Mouse (Mus musculus): ENCODE results near the gene Zcrb1. TPM values are rescaled to one million over a fixed set of nuclear protein-coding genes. Genes with fewer than 3 reads are reported as not detected.

Zcrb1 gene
- total and polyA plus RNA-seq, 2 experiments = 12.0 to 28.0 TPM

DNA sequence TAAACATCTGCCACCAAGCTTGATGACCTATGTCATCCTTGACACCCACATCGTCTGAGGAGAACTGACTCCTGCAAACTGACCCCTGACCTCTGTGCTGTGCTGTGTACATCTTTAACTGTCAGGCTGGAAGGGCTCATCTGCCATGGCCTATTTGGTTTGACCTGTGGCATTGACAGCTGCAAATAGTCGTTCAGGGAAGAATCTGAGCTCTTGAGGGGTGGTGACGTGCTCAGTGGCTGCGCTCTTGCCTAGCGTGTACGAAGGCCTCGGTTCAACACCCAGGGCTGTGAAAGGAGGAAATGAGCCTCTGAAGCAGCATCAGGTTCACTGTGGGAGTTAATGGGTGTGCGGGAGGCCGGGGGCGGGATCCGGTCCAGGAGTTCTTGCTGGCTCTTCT is 35.7 kb upstream of the Zcrb1 start:
- WGBS = 64% methylated on average over 11 of the region's 11 CpGs
- Histone ChIP-seq H3K27me3 (ENCODE audit: control insufficient read depth, insufficient read depth, low read length) (no peaks in the 10 kb centered on the region), H3K27ac (replicated peaks; ENCODE audit: insufficient read depth, low read depth, low read length) (no peak overlapping the region), H3K9ac (ENCODE audit: low read depth, low read length) (no peak overlapping the region), H3K4me3 (ENCODE audit: insufficient read depth, low read depth, low read length) (no peak overlapping the region), H3K36me3 (ENCODE audit: control insufficient read depth, insufficient read depth, low read length) (no peaks in the 10 kb centered on the region; the same call in 1 of the 2 replicates), H3K79me2 (ENCODE audit: control insufficient read depth, insufficient read depth, low read length) (no peaks in the 10 kb centered on the region), H3K4me1 (ENCODE audit: control insufficient read depth, insufficient read depth, low read length) (no peaks in the 10 kb centered on the region)
- DNase-seq (ENCODE audit: extremely low read depth, low read depth, low spot score) = no peak
- TF ChIP-seq CTCF (IDR thresholded peaks at IDR 0.05; ENCODE audit: low read depth, low read length) = no peak
- no peak for TF ChIP-seq POLR2A (IDR thresholded peaks at IDR 0.05; ENCODE audit: extremely low read depth, insufficient read depth, low read length)

GRCm38 (mm10) chr15:93422537-93422936 is 24.4 kb upstream of the Zcrb1 start:
- H3K9ac ChIP-seq (ENCODE audit: low read depth, low read length) = no peak overlapping the region
- no peaks in the 10 kb centered on the region for H3K4me1 ChIP-seq (ENCODE audit: control insufficient read depth, insufficient read depth, low read length)
- 100% methylated on average over 1 of the region's 1 CpGs for WGBS
- peaks cover 13% of the 10 kb centered on the region for H3K36me3 ChIP-seq (ENCODE audit: control insufficient read depth, insufficient read depth, low read length)
- no peaks in the 10 kb centered on the region for H3K27me3 ChIP-seq (ENCODE audit: control insufficient read depth, insufficient read depth, low read length)
- DNase-seq (ENCODE audit: extremely low read depth, low read depth, low spot score) = no peak
- H3K4me3 ChIP-seq (ENCODE audit: insufficient read depth, low read depth, low read length) = no peak overlapping the region
- peaks cover 2% of the 10 kb centered on the region; the same call in 1 of the 2 replicates for H3K79me2 ChIP-seq (ENCODE audit: control insufficient read depth, insufficient read depth, low read length)
- H3K27ac ChIP-seq (replicated peaks; ENCODE audit: insufficient read depth, low read depth, low read length) = no peak overlapping the region
- no peak for TF ChIP-seq CTCF (IDR thresholded peaks at IDR 0.05; ENCODE audit: low read depth, low read length)
- TF ChIP-seq POLR2A (IDR thresholded peaks at IDR 0.05; ENCODE audit: extremely low read depth, insufficient read depth, low read length) = no peak

DNA sequence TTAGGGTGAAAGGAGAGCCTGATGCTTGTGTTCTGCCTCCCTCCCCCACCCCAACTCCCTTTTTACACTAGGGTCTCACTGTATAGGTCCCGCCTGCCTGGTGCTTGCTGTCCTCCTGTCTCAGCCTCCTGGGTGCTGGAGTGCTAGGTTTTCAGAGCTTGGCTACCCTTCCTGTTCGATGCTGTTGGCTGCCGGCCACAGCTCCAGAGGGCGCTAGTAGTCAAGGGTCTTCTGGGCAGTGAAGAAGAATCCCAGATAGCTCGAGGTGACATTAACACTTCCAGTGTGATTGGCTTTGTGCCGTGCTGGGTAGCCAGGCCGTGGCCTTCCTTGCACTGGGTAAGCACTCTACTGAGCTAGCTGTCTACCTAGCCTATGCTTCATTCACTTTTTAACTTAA is 22.5 kb upstream of the Zcrb1 start:
- Histone ChIP-seq H3K4me3 (ENCODE audit: insufficient read depth, low read depth, low read length) (no peak overlapping the region), H3K79me2 (ENCODE audit: control insufficient read depth, insufficient read depth, low read length) (peaks cover 6% of the 10 kb centered on the region; the same call in 1 of the 2 replicates), H3K36me3 (ENCODE audit: control insufficient read depth, insufficient read depth, low read length) (peaks cover 13% of the 10 kb centered on the region), H3K4me1 (ENCODE audit: control insufficient read depth, insufficient read depth, low read length) (no peaks in the 10 kb centered on the region), H3K27ac (replicated peaks; ENCODE audit: insufficient read depth, low read depth, low read length) (no peak overlapping the region), H3K27me3 (ENCODE audit: control insufficient read depth, insufficient read depth, low read length) (no peaks in the 10 kb centered on the region), H3K9ac (ENCODE audit: low read depth, low read length) (no peak overlapping the region)
- 76% methylated on average over 7 of the region's 7 CpGs for WGBS
- no peak for DNase-seq (ENCODE audit: extremely low read depth, low read depth, low spot score)
- TF ChIP-seq CTCF (IDR thresholded peaks at IDR 0.05; ENCODE audit: low read depth, low read length) (no peak), POLR2A (IDR thresholded peaks at IDR 0.05; ENCODE audit: extremely low read depth, insufficient read depth, low read length) (no peak)

DNA sequence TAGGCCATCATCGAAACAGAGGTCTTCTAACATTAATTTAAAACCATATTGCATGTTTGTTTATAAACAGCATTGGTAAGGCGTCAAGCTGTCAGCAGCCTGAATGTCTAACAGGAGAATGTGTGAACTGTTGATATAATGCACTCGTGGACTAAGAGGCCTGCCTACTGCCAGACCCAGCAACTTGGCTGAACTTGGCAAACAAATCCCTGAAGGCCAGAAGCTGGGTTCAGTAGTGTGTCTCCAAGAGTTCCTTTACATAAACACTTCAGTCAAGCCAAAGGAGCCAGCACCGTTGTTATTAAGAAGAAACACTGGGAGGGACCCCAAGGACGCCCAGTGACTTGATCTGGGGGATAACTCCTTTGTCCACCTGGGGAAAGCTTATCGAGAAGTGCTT is 18.2 kb upstream of the Zcrb1 start:
- Histone ChIP-seq H3K79me2 (ENCODE audit: control insufficient read depth, insufficient read depth, low read length) (peaks cover 6% of the 10 kb centered on the region; the same call in 1 of the 2 replicates), H3K36me3 (ENCODE audit: control insufficient read depth, insufficient read depth, low read length) (peaks cover 8% of the 10 kb centered on the region), H3K27me3 (ENCODE audit: control insufficient read depth, insufficient read depth, low read length) (no peaks in the 10 kb centered on the region), H3K27ac (replicated peaks; ENCODE audit: insufficient read depth, low read depth, low read length) (no peak overlapping the region), H3K4me3 (ENCODE audit: insufficient read depth, low read depth, low read length) (no peak overlapping the region), H3K4me1 (ENCODE audit: control insufficient read depth, insufficient read depth, low read length) (no peaks in the 10 kb centered on the region), H3K9ac (ENCODE audit: low read depth, low read length) (no peak overlapping the region)
- 74% methylated on average over 6 of the region's 6 CpGs for WGBS
- no peak for TF ChIP-seq CTCF (IDR thresholded peaks at IDR 0.05; ENCODE audit: low read depth, low read length)
- TF ChIP-seq POLR2A (IDR thresholded peaks at IDR 0.05; ENCODE audit: extremely low read depth, insufficient read depth, low read length) = no peak
- no peak for DNase-seq (ENCODE audit: extremely low read depth, low read depth, low spot score)

DNA sequence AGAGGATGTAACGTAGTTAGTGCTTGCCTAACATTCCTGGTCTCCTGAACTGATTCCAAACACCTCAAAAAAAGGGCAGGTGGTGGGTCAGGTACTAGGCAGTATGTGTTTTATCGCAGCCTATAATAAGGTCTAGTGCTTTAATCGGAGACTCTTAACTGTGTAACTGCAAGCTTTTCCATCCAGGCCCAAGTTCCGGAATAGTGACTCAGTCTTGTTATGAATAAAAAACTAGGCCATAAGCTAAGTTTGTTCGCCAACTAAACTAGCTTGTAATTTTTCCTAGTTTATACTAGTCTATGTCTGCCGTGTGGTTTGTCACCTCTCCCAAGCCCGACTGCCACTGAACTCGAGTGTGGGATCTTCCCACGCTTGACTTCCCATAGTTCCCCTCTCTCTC is 16.3 kb upstream of the Zcrb1 start:
- no peak overlapping the region for H3K27ac ChIP-seq (replicated peaks; ENCODE audit: insufficient read depth, low read depth, low read length)
- DNase-seq (ENCODE audit: extremely low read depth, low read depth, low spot score) = no peak
- H3K4me1 ChIP-seq (ENCODE audit: control insufficient read depth, insufficient read depth, low read length) = no peaks in the 10 kb centered on the region
- H3K9ac ChIP-seq (ENCODE audit: low read depth, low read length) = no peak overlapping the region
- WGBS = 99% methylated on average over 9 of the region's 9 CpGs
- TF ChIP-seq POLR2A (IDR thresholded peaks at IDR 0.05; ENCODE audit: extremely low read depth, insufficient read depth, low read length) (no peak), CTCF (IDR thresholded peaks at IDR 0.05; ENCODE audit: low read depth, low read length) (no peak)
- no peaks in the 10 kb centered on the region for H3K27me3 ChIP-seq (ENCODE audit: control insufficient read depth, insufficient read depth, low read length)
- peaks cover 11% of the 10 kb centered on the region for H3K36me3 ChIP-seq (ENCODE audit: control insufficient read depth, insufficient read depth, low read length)
- peaks cover 8% of the 10 kb centered on the region; the same call in 1 of the 2 replicates for H3K79me2 ChIP-seq (ENCODE audit: control insufficient read depth, insufficient read depth, low read length)
- no peak overlapping the region for H3K4me3 ChIP-seq (ENCODE audit: insufficient read depth, low read depth, low read length)

GRCm38 (mm10) chr15:93412445-93412844 is 14.3 kb upstream of the Zcrb1 start:
- 87% methylated on average over 3 of the region's 3 CpGs for WGBS
- H3K4me3 ChIP-seq (ENCODE audit: insufficient read depth, low read depth, low read length) = no peak overlapping the region

More at GRCm38 (mm10) chr15:93412445-93412844, 14.3 kb upstream of the Zcrb1 start:
- no peaks in the 10 kb centered on the region for H3K27me3 ChIP-seq (ENCODE audit: control insufficient read depth, insufficient read depth, low read length)
- TF ChIP-seq POLR2A (IDR thresholded peaks at IDR 0.05; ENCODE audit: extremely low read depth, insufficient read depth, low read length) = no peak
- no peak for TF ChIP-seq CTCF (IDR thresholded peaks at IDR 0.05; ENCODE audit: low read depth, low read length)
- peaks cover 5% of the 10 kb centered on the region; the same call in 1 of the 2 replicates for H3K79me2 ChIP-seq (ENCODE audit: control insufficient read depth, insufficient read depth, low read length)
- H3K36me3 ChIP-seq (ENCODE audit: control insufficient read depth, insufficient read depth, low read length) = peaks cover 11% of the 10 kb centered on the region
- no peak overlapping the region for H3K27ac ChIP-seq (replicated peaks; ENCODE audit: insufficient read depth, low read depth, low read length)
- H3K9ac ChIP-seq (ENCODE audit: low read depth, low read length) = no peak overlapping the region
- H3K4me1 ChIP-seq (ENCODE audit: control insufficient read depth, insufficient read depth, low read length) = no peaks in the 10 kb centered on the region
- DNase-seq (ENCODE audit: extremely low read depth, low read depth, low spot score) = no peak
